Mouse (Mus musculus) T-helper 17 cell (primary cell): ENCODE measurements around the gene Vstm2l.

Experiments
- in situ Hi-C, 2 experiments: fragments of 300-600 bp; cut with MboI, MseI; formaldehyde crosslinking; loops; 1 replicate in 1 of 2; 2 replicates in 1 of 2; pipeline ENCODE4 v1.15.1; 2025; ENCODE audit warnings: high pct_unique_total_duplicates in 2 of 2

The Vstm2l gene

GRCm38 (mm10) chr2:157914105-157914764, at the start of gene Vstm2l:
Gene Vstm2l, plus strand, starts transcription at chr2:157914653.
- in situ Hi-C loops: no loop called here

- in situ Hi-C loops: no loop called here
Observed at GRCm38 (mm10) chr2:157867126-157867525, 47.3 kb upstream of the Vstm2l start.

GRCm38 (mm10) chr2:157870247-157870646, 44.2 kb upstream of the Vstm2l start:
- in situ Hi-C loops: no loop called here

- in situ Hi-C loops: no loop called here
Observed at GRCm38 (mm10) chr2:157873223-157873622, 41.2 kb upstream of the Vstm2l start.

DNA sequence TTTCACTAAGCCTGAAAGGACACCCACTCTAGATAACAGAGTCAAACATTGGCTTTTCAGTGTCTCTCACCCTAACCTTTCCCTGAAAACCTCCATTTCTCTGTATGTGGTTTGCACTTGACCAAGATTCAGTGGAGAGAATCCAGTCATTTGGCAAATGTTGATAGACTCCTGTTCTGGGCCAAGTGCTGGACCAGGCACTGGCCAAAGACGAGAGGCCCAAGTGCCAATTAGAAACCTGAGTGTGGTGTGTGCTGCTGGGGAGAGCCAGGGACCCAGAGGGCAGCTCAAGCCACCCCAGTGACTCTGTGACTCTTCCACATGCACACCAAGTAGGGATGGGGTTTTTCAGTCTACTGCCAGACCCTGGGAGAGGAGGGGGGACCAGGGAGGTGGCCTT, 40.8 kb upstream of the Vstm2l start:
- in situ Hi-C loops: no loop called here

DNA sequence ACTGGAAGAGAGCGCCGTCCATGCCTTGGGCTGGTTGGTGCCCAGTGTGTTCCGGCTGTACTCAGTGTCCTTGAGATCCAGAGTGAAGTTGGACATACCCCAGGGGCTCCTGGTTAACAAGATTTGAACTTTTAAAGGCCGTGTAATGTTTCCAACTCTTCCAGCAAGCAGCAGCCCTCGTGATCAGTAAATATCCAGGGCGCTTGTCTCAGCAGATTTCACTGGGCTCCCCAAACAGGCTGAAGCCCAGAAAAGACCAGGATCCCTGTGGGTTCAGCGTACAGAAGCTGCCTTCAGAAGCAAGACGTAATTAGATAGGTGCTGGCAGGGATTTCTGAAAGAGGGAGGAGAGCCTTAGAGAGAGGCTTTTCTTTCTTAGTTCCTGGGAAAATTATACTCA, 39.3 kb upstream of the Vstm2l start:
- in situ Hi-C loops: no loop called here

- in situ Hi-C loops: no loop called here
Observed at GRCm38 (mm10) chr2:157877394-157877793, 37.1 kb upstream of the Vstm2l start.

DNA sequence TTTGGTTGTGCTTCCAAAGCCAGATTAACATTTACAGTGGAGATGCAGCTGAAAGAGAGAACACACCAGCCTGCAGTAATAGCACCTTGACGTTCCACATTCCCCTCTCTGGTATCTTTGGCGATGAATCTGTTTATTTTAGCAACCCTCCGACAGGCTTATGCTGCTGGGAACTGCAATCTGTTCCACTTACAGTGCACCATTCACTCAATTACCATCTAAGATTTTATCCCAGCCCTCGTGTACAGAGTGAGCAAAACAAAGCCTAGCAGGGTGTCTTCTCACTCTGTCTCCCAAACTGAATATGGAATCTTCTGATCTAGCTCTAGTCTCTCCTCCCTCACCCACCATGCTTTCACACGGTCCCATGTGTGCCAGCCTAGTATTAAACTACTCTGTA, 36.5 kb upstream of the Vstm2l start:
- in situ Hi-C loops: no loop called here

GRCm38 (mm10) chr2:157881939-157882338, 32.5 kb upstream of the Vstm2l start:
- in situ Hi-C loops: no loop called here

DNA sequence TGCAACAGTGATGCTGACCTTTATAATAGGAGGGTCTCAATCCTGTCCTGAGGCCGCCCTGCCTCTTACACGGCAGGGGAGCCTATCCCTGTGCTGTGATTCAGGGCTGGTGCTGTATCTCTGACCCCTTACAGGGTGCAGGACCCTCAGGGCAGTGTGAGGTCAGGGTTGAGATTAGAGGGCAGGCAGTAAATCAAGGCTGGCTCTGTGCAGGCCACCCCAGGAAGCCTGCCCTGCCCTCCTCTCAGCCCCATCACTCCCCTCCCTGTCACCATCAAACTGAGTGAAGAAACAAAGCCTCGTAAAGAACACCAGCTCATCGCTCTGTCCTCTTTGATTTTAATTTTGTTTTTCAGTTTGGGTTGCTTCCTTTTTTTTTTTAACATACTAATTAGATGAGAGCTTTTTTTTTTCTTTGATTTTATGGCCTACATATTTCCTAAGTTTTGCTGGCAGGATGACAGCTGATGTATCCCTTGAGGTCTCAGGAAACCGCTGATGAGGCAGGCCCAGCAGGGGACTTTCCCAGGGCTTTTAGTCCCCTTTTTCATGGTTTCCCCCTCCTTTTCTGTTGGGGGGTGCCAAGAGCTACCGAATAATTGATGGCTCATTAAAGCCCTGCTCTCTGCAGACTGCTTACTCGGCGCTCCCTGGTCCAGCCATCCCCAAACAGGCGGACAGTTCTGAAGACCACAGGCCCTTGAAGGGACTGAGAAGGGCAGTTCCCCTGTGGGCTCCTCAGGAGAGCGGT, 27.0 kb upstream of the Vstm2l start:
- in situ Hi-C loops: no loop called here

DNA sequence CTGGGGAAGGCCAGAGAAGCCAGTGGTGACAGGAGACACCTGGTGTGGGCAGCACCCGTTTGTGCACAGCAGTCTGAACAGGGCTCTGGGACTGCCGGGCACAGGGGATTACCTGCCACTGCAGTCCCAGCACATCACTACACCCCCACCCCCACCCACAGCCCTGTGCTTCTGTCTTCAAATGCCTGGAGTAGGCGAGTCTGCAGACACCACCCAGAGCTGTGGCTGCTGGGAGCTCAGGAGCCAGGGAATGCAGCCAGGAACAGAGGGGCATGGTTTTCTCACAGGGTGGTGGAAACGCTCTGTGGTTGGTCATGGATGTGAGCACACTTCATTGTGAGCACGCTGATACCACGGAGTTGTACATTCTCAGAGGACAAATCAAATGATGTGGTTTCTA, 23.3 kb upstream of the Vstm2l start:
- in situ Hi-C loops: no loop called here

DNA sequence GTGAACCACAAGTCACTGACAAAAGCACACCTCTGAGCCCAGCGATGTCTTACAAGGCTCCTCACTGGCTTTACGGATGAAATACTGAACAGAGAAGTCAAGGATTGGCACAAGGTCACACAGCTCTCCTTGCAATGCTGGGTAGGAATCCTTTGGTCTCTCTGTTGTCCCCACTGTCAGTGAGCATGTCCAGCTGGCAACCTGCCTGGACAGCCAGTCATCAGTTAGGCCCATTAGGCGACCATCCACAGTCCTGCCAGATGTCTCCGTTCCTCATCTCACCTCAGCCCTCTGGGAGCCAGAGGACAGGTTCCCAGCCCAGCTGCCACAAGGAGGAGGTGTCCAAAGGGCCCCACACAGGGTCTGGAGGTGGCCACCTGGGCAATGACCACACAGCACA, 17.3 kb upstream of the Vstm2l start:
- in situ Hi-C loops: loop anchor here in 1 of 2 experiments (5.0 kb wide), 1 partner anchor 810 kb away; the partner anchor contains the start of gene Tldc2

GRCm38 (mm10) chr2:157913204-157913636, 1.2 kb upstream of the Vstm2l start:
- in situ Hi-C loops: no loop called here

DNA sequence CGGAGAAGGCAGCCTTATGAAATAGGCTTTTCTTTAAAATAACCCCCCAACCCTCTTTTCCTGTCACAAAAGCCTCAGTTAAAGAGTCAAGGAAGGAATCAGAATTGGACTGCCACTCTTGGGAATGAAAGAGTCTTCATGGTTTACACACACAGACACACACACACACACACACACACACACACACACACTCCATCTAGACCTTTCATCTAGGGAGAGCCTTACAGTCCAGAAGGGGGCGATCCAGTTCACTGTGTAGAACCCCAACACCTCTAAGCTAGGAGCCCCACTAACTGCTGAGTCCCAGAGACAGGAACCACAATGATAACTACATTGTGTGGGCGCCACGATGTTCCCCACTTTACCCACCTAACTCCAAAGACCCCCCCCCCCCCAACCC, 748 bp upstream of the Vstm2l start:
- in situ Hi-C loops: no loop called here

- in situ Hi-C loops: no loop called here
Observed at GRCm38 (mm10) chr2:157914889-157915517, 550 bp downstream of the Vstm2l start.

DNA sequence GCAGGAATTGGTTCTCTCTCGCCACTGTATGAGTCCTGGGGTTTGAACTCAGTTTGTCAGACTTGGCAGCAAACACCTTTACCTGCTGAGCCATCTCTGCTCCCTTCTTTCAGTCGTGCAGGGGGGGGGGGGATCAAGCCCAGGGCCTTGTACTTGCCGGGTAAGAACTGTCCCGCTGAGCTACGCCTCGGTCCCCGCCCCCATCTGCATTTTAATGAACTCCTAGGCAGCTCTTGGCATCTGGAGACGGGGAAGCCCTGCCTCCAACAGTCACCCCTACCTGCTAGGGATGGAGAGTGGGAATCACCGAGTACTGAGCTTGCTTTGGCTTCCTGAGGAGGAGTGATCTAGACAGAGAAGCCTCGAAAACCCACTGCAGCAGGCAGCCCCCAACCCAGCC, 4.1 kb downstream of the Vstm2l start:
- in situ Hi-C loops: no loop called here

- in situ Hi-C loops: no loop called here
Observed at GRCm38 (mm10) chr2:157921551-157921950, 7.1 kb downstream of the Vstm2l start.

DNA sequence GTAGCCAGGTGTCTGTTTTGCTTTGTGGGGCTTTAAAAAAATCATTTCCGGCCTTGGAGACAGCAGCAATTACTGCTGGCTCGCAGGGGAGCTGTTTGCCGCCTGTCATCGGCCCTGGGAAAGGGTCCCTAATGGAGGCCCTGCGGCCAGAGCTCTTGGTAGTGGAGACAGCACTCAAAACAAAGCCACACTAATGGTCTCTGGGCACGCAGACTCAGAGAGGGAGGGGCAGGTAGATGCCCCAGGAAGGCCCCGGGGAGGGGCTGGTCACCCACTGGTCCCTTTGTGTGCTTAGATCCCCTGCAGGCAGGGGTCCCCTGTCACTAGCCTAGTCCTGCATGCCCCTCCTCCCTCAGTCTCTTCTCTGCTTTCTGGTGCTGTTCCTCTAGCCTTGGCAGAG, 9.0 kb downstream of the Vstm2l start:
- in situ Hi-C loops: no loop called here

- in situ Hi-C loops: no loop called here
Observed at GRCm38 (mm10) chr2:157924504-157924903, 10.1 kb downstream of the Vstm2l start.

GRCm38 (mm10) chr2:157926502-157926901, 12.0 kb downstream of the Vstm2l start:
- in situ Hi-C loops: no loop called here

DNA sequence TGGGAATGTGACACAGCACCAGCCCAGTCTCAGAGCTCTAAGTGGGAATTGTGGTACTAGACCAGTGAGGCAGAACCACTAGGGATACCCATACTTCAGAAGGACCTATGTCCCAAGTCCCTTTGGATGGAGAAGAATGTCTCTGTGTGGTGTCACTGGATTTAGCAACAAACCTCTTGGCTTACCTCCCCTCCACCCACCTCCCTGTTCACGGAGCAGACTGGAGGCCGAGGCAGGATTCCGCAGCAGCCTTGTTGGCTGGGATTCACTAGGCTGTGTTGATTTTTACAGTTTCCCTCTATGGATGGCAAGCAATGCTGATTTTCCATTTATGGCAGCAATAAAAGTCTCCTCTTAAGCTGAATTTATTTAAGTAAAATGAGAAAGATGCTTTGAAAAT, 12.5 kb downstream of the Vstm2l start:
- in situ Hi-C loops: no loop called here

GRCm38 (mm10) chr2:157927397-157927796, 12.9 kb downstream of the Vstm2l start:
- in situ Hi-C loops: no loop called here

- in situ Hi-C loops: no loop called here
Observed at GRCm38 (mm10) chr2:157927815-157928214, 13.4 kb downstream of the Vstm2l start.
